Mouse (Mus musculus) T-helper 1 cell (primary cell): ENCODE measurements at regions not wholly inside any gene's neighbourhood (a gene's known extent, or its start where the extent isn't known, plus 50 kb on each side); places are given as distances from the start of the nearest gene placed in this dataset.

Experiments used
- in situ Hi-C: fragments of 300-600 bp; cut with MboI, MseI; formaldehyde crosslinking; loops from one replicate; pipeline ENCODE4 v1.15.1; 2025; ENCODE audit warnings: high pct_unique_total_duplicates

DNA sequence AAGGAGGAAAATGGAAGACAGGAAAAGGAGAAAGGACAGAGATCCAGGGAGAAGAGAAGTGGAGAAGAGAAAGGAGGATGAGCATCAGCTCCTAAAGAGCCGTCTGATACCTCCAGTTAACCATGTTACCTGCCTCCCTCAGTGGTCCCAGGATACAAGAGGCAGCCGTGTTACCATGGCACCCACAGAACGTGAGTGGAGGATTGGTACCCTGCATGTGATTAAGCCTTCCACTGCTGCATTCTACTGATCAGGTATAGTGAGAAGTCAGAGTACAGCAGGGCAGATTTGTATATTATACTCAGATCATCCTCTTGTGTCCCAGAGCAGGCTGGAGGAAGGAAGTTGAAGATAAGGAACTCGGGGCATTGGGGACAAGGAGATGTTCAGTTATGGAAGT is 115.5 kb upstream of the Tas2r119 start:
- in situ Hi-C loops, result no loop called here

DNA sequence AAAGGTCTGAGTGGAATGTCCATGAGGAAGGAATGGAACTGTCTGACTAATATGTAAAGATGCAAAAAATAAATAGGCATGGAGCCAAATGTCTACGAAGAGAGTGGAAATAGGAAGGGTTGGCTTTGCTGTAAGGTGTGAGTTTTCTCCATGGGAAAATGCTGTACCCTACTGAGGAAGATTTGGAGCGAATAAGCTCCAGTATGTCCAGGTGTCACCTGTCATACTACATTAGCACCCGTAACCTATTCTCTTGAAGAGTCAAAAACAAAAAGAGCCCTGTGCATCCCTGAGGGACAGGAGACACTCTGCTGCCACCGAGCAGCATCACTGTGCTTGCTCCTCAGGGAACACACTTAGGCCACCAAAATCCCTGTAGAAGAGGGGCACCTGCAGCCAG is 95.0 kb upstream of the Tas2r119 start:
- in situ Hi-C loops, result no loop called here

- in situ Hi-C loops, result no loop called here
Measured at GRCm38 (mm10) chr15:32093889-32094288, 83.2 kb upstream of the Tas2r119 start.

GRCm38 (mm10) chr15:32095554-32095953 is 81.5 kb upstream of the Tas2r119 start:
- in situ Hi-C loops, result no loop called here

DNA sequence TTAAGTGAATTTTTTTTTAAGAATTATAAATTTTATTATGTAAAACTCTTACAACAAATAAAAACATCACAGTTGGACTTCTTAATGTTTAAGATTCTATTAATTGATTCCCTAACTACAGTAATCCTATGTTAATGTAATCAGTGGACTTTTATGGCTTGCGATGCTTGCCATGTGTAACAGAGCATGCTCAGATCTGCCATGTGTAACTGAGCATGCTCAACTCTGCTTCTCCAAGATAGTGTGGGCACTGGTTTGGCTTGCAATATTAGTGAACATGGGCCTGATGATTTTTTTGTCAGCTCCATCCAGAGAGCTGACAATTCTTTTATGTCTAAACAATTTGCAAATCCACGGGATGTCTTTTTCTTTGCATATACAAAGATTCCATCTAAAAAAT is 66.4 kb upstream of the Tas2r119 start:
- in situ Hi-C loops, result no loop called here
